Mouse (Mus musculus) kidney, postnatal 10 days (tissue): ENCODE measurements around the gene Gm3488.
"Not testable (repeated sequence)": the region's sequence is repeated elsewhere in the genome, so short reads cannot be mapped to it uniquely, and the experiment has no call there.

Experiments
- DNase-seq: peaks from one replicate; pipeline ENCODE4 v3.0.0; 2021; ENCODE audit warnings: mixed read lengths

Gene Gm3488

DNA sequence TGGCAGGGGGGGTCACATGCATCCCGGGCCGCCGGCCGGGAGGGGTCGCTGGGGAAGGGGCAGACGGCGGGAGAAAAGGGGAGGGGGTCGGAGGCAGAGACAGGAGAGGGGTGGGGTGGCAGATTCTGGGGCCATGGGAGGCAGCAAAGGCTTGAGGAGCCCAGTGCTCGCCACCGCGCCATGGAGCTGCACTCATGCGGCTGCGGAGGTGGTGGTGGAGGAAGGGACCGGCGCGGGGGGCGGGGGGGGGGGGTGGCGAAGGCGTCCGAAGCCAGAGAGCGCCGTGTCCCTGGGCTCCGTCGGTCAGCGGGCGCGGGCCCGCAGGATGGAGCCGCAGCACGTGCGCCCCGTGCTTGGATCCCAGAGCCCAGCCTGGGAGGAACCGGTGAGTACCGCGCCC, at the start of gene Gm3488:
TSS of gene Gm3488 (plus strand) at position 301 of the 400 bp plus-strand sequence.
- DNase-seq, result not testable (repeated sequence)

GRCm38 (mm10) chr14:5455367-5455766, 46.1 kb upstream of the Gm3488 start, which contains the start of gene Gm3194:
Gene Gm3194, minus strand, starts transcription at chr14:5455467.
- not testable (repeated sequence) for DNase-seq

DNA sequence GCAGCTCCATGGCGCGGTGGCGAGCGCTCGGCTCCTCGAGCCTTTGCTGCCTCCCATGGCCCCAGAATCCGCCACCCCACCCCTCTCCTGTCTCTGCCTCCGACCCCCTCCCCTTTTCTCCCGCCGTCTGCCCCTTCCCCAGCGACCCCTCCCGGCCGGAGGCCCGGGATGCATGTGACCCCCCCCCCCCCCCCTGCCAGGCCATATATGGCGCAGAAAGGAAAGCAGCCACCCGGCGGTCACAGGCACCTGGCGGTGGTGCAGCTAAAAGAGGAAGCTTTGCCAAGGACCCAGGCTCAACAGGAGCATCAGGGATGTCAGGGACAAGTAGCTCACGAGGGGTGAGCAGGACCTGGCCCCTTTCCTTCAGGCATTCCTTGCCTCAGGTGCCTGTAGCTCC, 41.0 kb upstream of the Gm3488 start:
- DNase-seq, result not testable (repeated sequence)

DNA sequence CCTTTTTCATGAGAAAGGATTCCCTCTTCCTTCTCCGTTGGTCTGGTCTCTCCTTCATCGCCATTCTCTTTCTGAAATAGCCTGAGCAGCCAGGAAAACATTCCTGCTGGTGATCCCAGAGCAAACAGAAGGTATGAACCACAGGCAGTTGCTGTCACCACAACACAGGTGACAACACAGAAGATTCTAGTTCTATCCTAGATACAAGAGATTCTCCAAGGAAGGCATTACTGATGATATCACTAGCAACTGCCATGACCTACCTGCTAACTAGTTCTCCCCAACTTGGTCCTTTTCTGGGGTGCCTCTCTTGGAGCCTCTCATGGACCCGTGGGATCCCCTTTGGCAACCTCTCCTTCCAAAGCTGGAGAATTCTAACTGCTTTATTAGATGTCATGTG, 23.7 kb upstream of the Gm3488 start, which contains the start of gene Gm8246:
TSS of gene Gm8246 (minus strand) at position 101 of the 400 bp plus-strand sequence.
- DNase-seq, result not testable (repeated sequence)

GRCm38 (mm10) chr14:5483907-5484306, 17.6 kb upstream of the Gm3488 start, which contains the start of gene Gm3187:
Gene Gm3187, plus strand, starts transcription at chr14:5484207.
- not testable (repeated sequence) for DNase-seq

GRCm38 (mm10) chr14:5538196-5538595, 36.7 kb downstream of the Gm3488 start, which contains the start of gene Gm3532:
Gene Gm3532, plus strand, starts transcription at chr14:5538496.
- not testable (repeated sequence) for DNase-seq
